Mouse (Mus musculus): ENCODE measurements around the gene Glb1l. TPM values are rescaled to one million over a fixed set of nuclear protein-coding genes. Genes with fewer than 3 reads are reported as not detected.

Glb1l gene
- 0.52 and 0.63 TPM in 2 replicates for polyA plus RNA-seq (2012; ENCODE audit: low replicate concordance)

GRCm38 (mm10) chr1:75210136-75211087 is at the start of gene Glb1l, which contains the start of gene Stk16:
Gene Glb1l, minus strand, starts transcription at chr1:75210813.
Gene Stk16, plus strand, starts transcription at chr1:75210838.

DNA sequence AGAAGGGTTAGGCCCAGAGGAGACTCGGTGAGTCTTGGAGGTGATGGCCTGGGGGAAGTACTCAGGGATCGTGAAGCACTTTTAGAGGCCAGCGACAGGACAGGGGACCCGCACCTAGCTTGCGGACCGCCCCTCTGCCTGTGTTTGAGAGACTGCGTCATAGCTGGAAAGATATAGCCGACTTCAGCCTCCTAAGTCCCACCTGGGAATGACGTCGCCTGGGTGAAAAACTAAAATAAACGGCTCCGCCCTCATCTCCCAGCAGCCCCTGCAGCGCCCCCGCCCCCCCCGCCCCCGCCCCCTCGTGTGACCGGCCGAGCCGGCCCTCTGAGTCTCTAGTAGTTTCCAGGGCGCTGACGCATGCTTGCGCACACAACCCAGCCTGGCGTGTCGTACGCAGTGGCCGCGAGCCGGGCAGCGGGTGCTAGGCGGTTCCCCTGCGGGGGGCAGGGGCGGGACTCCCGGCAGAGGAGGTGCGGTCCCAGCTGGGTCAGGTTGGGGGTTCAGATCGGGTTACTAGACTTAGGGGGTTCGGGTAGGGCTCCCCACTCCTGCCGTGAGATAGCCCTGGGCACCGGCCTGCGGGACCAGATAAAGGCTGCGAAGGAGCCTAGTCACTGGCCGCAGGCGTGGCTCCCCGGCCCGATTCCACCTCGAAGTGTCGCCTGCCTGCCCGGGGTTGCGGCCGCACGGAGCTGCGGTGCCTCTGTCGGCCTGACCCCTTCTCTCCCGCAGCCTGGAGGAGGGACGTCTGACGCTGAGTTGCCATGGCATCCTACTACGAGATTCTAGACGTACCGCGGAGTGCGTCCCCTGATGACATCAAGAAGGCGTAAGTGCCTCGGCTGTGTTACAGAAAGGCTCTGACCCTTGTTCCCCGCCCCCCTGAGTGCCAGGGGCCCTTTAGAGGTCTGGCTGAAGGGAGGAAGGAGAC is 25.8 kb upstream of the Glb1l start, which contains the start of gene Dnajb2:
Gene Dnajb2, plus strand, starts transcription at position 290 of the 934 bp plus-strand sequence.

DNA sequence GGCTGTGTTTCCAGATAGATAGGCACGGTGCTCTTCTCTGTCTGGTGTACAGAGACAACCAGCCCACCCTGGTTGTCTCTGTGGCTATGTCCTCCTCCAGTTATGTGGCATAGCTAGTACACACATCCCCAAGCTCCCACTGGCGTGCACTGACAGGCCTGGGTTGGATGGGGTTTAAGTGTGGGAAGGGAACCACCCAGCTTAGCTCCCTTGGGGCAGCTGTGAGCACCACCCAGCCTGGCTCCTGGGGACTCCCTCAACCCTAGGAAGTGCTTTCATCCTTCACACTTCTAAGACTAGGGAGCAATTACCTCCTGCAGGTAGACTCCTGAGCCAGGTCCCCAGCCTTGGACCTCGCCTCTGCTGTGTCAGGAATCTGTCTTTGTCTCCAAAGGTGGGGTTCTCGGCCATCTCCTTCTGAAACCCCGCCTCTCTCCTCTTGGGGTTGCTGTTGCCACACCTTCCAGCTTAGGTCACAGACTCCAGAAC is 21.1 kb upstream of the Glb1l start, which contains the start of gene A630095N17Rik:
Gene A630095N17Rik, minus strand, starts transcription at position 439 of the 489 bp plus-strand sequence.

DNA sequence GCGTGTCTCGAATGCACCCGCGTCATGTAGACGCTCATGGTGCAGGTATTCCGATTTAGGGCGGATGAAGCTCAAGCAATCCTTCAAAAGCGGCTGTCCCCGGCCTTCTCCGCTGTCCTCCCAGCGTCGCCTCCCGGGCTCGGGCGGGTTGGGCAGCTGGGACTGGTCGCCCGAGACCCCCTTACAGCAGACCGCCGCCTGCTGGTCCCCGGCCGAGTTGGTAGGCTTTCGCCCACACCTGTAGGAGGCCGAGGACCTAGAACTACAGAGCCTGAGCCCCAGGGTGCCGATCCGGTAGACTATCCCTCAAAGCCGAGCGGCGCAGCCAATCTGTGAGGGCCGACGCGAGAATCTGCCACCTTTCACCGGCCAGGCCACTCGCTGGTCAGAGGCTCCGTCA is 8.9 kb upstream of the Glb1l start, which contains the start of gene Tuba4a:
Gene Tuba4a, minus strand, starts transcription at position 335 of the 400 bp plus-strand sequence.

DNA sequence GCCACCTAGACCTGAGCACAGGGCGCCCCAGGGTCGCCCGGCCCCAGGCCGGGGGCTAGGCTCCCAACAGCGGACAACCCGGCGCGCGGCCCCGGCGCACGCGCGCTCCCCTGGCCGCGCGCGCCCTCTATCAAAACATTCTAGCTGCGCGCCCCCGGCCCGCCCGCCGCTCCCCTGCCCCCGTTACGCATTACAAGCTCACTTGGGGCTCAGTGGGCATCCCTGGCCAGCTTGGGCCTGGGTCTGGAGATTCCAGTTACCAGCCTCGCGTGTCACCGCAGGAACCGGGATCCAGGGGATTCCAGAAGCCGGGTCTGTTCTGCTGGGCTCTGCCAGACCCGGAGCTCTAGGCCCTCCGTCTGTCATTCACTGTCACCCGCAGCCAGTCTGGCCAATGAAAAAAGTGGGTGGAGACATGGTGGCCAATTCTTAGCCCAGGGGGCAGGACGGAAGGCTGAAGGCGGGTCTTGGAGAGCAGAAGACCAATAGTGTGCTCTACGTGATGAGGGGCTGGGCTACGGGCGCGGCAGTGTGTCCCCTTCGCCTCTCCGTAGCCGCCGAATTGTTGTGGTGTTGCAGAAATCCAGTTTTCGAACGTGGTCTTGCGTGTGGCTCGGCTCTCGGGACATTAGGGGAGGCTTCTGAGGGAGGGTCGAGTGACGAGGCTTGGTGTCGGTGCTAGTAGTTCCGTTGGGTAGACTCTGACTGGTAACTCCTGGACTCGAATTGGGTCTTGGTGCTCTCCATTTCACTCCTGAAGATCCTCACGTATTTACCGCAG is 18.8 kb downstream of the Glb1l start, which contains the start of the genes Ankzf1 and Atg9a:
Gene Ankzf1, plus strand, starts transcription at position 530 of the 781 bp plus-strand sequence.
Gene Atg9a, minus strand, starts transcription at position 575 of the 781 bp plus-strand sequence.

DNA sequence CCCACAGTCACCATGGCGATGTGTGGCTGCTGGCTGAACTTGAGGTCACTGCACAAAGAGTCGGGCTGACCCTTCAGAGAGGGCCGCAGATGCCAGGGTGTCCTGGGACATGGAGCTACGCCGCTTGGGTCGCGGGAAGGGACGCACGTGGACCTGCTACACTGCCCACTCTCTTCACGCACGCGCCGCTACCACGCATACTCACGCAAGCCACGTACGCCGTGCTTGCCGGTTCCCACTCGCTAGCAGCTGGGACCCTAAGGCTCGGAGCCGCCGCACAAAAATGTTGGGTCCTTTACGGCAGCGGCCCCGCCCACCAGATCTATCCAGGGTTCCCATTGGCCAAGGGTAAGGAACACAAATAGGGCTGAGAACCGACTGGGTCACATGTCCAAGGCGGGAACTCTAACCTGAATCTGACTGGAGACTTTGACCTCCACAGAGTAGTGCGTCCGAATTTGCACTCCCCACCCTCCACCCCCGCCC is 30.5 kb downstream of the Glb1l start, which contains the start of gene Abcb6:
Gene Abcb6, minus strand, starts transcription at position 288 of the 486 bp plus-strand sequence.

DNA sequence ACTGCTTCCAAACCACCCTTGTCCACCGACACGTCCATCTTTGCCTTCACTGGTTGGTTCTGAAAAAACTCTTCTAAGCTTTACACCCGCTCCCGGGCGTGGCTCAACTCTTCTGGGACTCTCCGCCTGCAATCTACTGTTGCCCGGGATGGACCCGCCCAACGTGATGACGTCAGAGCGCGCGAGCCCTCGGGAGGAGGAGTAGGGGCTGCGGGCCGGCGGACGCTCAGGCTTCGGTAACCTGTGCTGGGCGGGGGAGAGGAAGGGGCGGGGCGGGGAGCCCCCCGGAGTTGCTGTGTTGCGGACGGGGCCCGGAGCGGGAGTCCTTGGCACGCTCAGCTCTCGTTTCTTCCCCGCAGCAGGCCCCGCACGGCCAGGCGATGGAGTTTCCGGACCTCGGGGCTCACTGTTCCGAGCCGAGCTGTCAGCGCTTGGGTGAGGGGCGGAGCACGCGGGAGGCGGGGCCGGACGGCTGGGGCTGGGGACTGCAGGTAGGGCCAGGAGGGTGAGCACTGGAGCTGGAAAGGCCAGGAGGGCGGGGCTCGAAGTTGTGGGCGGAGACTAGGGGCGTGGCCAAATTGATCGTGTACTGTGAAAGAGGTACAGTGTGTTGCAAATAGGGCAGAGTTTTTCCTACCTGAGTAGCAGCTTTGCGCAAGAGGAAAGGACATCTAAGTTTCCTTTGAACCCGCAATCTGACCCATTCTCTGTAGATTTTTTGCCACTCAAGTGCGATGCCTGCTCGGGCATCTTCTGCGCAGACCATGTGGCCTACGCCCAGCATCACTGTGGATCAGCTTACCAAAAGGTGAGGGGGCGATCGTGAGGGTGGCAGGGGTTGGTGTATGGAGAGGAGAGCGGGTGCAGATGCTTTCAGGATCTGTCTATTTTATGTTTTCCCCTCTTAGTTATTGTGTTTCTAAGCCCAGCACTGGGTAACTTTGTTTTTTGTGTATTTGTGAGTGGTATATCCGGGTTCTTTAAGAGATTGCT is 41.8 kb downstream of the Glb1l start, which contains the start of gene Zfand2b:
Gene Zfand2b, plus strand, starts transcription at position 175 of the 993 bp plus-strand sequence.

Other genes starting within 250 kb of the Glb1l start
- 0.34 and 0.91 TPM in 2 replicates for gene Nhej1, start 85.6 kb downstream of the Glb1l start, polyA plus RNA-seq (2012; ENCODE audit: low replicate concordance)
- 0.35 and 0.43 TPM in 2 replicates for gene Slc23a3, start 76.9 kb downstream of the Glb1l start, polyA plus RNA-seq (2012; ENCODE audit: low replicate concordance)
- 55.2 and 79.2 TPM in 2 replicates for gene Cnppd1, start 68.1 kb downstream of the Glb1l start, polyA plus RNA-seq (2012; ENCODE audit: low replicate concordance)
- 148 and 169 TPM in 2 replicates for gene Retreg2, start 68.0 kb downstream of the Glb1l start, polyA plus RNA-seq (2012; ENCODE audit: low replicate concordance)
- 20.5 and 24.1 TPM in 2 replicates for gene Zfand2b, start 42.2 kb downstream of the Glb1l start, polyA plus RNA-seq (2012; ENCODE audit: low replicate concordance)
- gene Abcb6, start 30.4 kb downstream of the Glb1l start, polyA plus RNA-seq (2012; ENCODE audit: low replicate concordance) = 29.7 and 58.5 TPM in 2 replicates
- gene Ankzf1, start 18.7 kb downstream of the Glb1l start, polyA plus RNA-seq (2012; ENCODE audit: low replicate concordance) = 3.7 and 10.1 TPM in 2 replicates
- gene Atg9a, start 18.6 kb downstream of the Glb1l start, polyA plus RNA-seq (2012; ENCODE audit: low replicate concordance) = 80.9 and 89.6 TPM in 2 replicates
- 138 and 154 TPM in 2 replicates for gene Stk16, start within 50 bp of the Glb1l start, polyA plus RNA-seq (2012; ENCODE audit: low replicate concordance)
- 25.8 and 166 TPM in 2 replicates for gene Tuba4a, start 9.1 kb upstream of the Glb1l start, polyA plus RNA-seq (2012; ENCODE audit: low replicate concordance)
- not detected in 2 replicates for gene A630095N17Rik, start 21.3 kb upstream of the Glb1l start, polyA plus RNA-seq (2012; ENCODE audit: low replicate concordance)
- gene Dnajb2, start 25.6 kb upstream of the Glb1l start, polyA plus RNA-seq (2012; ENCODE audit: low replicate concordance) = 27.3 and 57.8 TPM in 2 replicates
- 0.21 and 0.60 TPM in 2 replicates for gene Ptprn, start 53.7 kb upstream of the Glb1l start, polyA plus RNA-seq (2012; ENCODE audit: low replicate concordance)
- gene Resp18, start 67.6 kb upstream of the Glb1l start, polyA plus RNA-seq (2012; ENCODE audit: low replicate concordance) = not detected in 2 replicates
- gene Dnpep, start 107.2 kb upstream of the Glb1l start, polyA plus RNA-seq (2012; ENCODE audit: low replicate concordance) = 26.7 and 71.9 TPM in 2 replicates
- 3.6 and 7.7 TPM in 2 replicates for gene Des, start 149.5 kb upstream of the Glb1l start, polyA plus RNA-seq (2012; ENCODE audit: low replicate concordance)
- gene Speg, start 164.5 kb upstream of the Glb1l start, polyA plus RNA-seq (2012; ENCODE audit: low replicate concordance) = 3.2 and 3.5 TPM in 2 replicates
- 103 and 189 TPM in 2 replicates for gene Gmppa, start 225.1 kb upstream of the Glb1l start, polyA plus RNA-seq (2012; ENCODE audit: low replicate concordance)
- gene Asic4, start 239.6 kb upstream of the Glb1l start, polyA plus RNA-seq (2012; ENCODE audit: low replicate concordance) = 0.25 TPM in 1 of 2 replicates, not detected in the other

All from leukemia stem cell, adult 10-12 weeks (primary cell).